Mouse (Mus musculus): Measurements from ENCODE around the gene Fam199x. TPM values are rescaled to one million over a fixed set of nuclear protein-coding genes. Genes with fewer than 3 reads are reported as not detected.

Fam199x gene
- 0.12 and 0.23 TPM in 2 replicates for polyA plus RNA-seq (2012; rRNA removed; ENCODE audit: low replicate concordance)

DNA sequence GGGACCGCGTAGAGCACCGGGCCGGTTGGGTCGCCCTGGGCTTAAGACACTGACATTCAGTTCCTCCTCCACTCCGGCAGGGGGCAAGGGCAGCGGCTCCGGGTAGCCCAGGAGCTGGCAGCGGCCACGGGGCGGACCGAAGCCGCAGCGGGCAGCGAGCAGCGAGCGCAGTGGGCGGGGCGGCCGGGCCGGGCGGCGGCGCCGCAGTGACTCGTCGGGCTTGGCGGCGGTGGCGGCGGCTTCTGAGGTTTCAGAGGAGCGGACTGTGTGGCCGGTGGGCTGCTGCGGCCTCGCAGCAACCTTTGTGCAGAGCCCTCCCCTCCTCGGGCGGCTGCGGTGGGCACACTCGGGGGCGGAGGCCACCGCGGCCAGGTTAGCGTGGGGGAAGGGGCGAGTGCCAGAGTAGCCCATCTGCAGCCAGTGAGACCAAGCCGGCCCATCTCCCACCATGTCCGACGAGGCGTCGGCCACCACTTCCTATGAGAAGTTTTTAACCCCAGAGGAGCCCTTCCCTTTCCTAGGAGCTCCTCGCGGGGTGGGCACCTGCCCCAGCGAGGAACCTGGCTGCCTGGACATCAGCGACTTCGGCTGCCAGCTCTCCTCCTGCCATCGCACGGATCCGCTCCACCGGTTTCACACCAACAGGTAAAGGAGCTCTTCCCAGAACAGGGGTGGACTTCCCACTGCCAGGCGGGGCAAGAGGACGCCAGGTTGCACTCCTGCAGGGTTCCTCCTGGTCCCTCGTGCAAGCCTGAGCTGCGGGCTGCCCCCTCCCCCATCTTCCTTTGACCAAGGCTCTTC is at the start of gene Fam199x:
Fam199x (plus strand) TSS at position 170 of the 801 bp plus-strand sequence.

DNA sequence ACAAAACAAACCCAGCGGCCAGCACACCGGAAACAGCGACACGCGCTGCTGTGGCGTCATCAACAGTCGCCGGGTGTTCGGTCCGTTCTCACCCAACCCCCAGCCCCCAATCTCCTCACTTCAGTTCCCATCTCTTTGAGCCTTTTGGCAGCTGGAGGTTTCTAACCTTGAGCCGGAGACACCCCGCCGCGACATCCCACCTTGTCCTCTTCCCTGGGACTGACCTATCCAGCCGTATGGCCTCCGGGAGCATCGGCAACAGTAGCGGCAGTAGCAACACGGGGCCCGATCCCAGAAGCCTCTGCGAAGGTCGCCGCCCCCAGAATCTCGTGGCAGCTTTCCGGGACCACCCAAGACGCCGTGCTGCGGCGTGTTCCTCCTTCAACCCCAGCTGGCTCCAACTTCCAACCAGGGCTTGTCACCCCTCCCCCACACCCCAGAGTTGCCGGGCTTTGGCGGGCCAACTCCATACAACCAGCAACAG is 11.4 kb upstream of the Fam199x start, which contains the start of gene Slc25a53:
Slc25a53 (minus strand) TSS at position 303 of the 484 bp plus-strand sequence.

DNA sequence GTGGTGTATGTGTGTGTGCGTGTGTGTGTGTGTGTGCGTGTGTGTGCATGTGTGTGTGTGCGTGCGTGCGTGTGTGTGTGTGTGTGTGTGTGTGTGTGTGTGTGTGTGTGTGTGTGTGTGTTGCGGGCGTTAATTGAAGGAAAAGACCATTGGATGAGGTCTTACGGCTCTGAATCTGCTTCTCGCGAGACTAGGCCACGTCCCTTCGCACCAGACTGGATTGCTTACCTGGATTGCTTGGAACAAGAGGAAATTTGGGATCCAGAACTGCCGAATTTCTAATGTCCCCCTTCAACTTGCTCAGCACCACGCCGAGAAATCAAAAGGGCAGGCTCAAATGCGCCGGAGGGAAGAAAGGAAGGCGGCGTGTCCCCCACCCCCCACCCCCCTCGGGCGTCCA is 72.3 kb downstream of the Fam199x start, which contains the start of gene Esx1:
Esx1 (minus strand) TSS at position 366 of the 400 bp plus-strand sequence.

Other genes starting within 250 kb of the Fam199x start
- gene Plp1, start 226.9 kb upstream of the Fam199x start, polyA plus RNA-seq (2012; rRNA removed; ENCODE audit: low replicate concordance): 0.79 and 1.4 TPM in 2 replicates
- 0.02 TPM in 1 of 2 replicates, not detected in the other for gene Rab9b, start 180.8 kb upstream of the Fam199x start, polyA plus RNA-seq (2012; rRNA removed; ENCODE audit: low replicate concordance)
- not detected in 2 replicates for gene H2bfm, start 122.3 kb upstream of the Fam199x start, polyA plus RNA-seq (2012; rRNA removed; ENCODE audit: low replicate concordance)
- not detected in 2 replicates for gene Tmsb15b2, start 74.1 kb upstream of the Fam199x start, polyA plus RNA-seq (2012; rRNA removed; ENCODE audit: low replicate concordance)
- not detected in 2 replicates for gene Tmsb15l, start 72.7 kb upstream of the Fam199x start, polyA plus RNA-seq (2012; rRNA removed; ENCODE audit: low replicate concordance)
- not detected in 2 replicates for gene Tmsb15b1, start 72.7 kb upstream of the Fam199x start, polyA plus RNA-seq (2012; rRNA removed; ENCODE audit: low replicate concordance)
- 0.34 and 0.40 TPM in 2 replicates for gene Zcchc18, start 56.4 kb upstream of the Fam199x start, polyA plus RNA-seq (2012; rRNA removed; ENCODE audit: low replicate concordance)
- 0.98 and 2.0 TPM in 2 replicates for gene Slc25a53, start 11.3 kb upstream of the Fam199x start, polyA plus RNA-seq (2012; rRNA removed; ENCODE audit: low replicate concordance)
- not detected in 2 replicates for gene Esx1, start 72.5 kb downstream of the Fam199x start, polyA plus RNA-seq (2012; rRNA removed; ENCODE audit: low replicate concordance)

All from duodenum, adult 2 months (tissue).